Mouse (Mus musculus) thymus, adult 2 months (tissue): Measurements from ENCODE around the gene Hnrnpu.

Experiments
- CTCF ChIP-seq: fragments of 200-500 bp; IDR thresholded peaks from 2 replicates; pipeline ENCODE4 v1.5.1; 2012; ENCODE audit warnings: mild to moderate bottlenecking, control low read depth, low read length, moderate library complexity, borderline replicate concordance; ENCODE audit not compliant: control insufficient read depth, poor library complexity, insufficient read depth; ENCODE audit errors: extremely low read depth
- POLR2A ChIP-seq: fragments of 200-500 bp; IDR thresholded peaks from 2 replicates; pipeline ENCODE4 v1.6.1; 2012; ENCODE audit warnings: mild to moderate bottlenecking, low read length, control low read depth, moderate library complexity; ENCODE audit not compliant: control insufficient read depth, poor library complexity, insufficient read depth; ENCODE audit errors: extremely low read depth

- TF ChIP-seq POLR2A (no peak), CTCF (no peak)
These were observed 1.7 kb downstream of the Hnrnpu start for GRCm38 (mm10) chr1:178335860-178336261.
